Mouse (Mus musculus) thymus, postnatal 10 days (tissue): ENCODE data around the gene Nmi.
"Not testable (repeated sequence)": the region's sequence is repeated elsewhere in the genome, so short reads cannot be mapped to it uniquely, and the experiment has no call there.

Experiments used
- DNase-seq, 2 experiments: peaks; one replicate each; pipeline ENCODE4 v3.0.0; 2021; ENCODE audit warnings: low spot score in 2 of 2

Nmi gene

DNA sequence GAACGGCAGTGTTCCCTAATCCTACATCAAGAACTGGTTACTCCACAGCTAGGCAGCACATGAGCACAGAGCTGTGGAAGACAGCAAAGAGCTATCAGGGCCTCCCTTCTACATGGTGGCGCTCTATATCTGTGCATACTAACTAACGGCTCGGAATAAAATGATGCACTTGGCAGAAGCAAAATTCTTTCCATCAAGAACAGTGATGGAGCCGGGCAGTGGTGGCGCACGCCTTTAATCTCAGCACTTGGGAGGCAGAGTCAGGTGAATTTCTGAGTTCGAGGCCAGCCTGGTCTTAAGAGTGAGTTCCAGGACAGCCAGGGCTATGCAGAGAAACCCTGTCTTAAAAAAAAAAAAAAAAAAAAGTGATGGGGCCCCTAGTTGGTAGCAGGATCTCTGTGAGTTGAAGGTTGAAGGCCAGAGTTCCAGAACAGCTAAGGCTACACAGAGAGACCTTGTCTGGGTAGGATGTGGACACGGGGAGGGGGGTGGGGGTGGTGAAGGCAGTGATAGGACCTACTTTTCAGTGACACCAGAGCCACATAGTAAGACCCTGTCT lies at the start of gene Nmi:
TSS of gene Nmi (minus strand) at position 85 of the 559 bp plus-strand sequence.
- peak in 1 of 2 experiments; percentile 9 for DNase-seq

- DNase-seq = no peak
These were observed 43.1 kb upstream of the Nmi start for GRCm38 (mm10) chr2:52016361-52016760.

- DNase-seq = no peak
These were observed 40.1 kb upstream of the Nmi start for GRCm38 (mm10) chr2:52013306-52013820.

GRCm38 (mm10) chr2:52011820-52012219 lies 38.5 kb upstream of the Nmi start:
- DNase-seq = not testable (repeated sequence)

DNA sequence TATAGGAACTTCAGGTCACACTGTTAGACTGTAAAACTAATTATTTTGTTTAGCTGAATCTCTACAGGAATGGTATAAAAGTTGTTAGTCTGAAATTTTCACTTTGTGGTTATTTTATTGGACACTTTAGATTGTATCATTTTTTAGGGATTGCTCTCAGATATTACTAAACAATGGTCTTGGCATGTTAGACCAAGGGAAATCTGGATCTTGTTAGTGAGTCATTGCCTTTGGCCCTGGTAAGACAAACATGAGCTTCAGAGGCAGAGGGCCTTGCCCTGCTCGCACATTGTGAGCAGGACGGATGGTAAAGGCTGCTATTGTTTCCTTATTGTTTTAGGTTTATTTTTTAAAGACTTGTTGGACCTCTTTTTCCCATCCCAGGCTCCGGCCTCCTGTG lies 33.1 kb upstream of the Nmi start:
- no peak for DNase-seq

GRCm38 (mm10) chr2:52002299-52002698 lies 29.0 kb upstream of the Nmi start:
- DNase-seq = not testable (repeated sequence)

GRCm38 (mm10) chr2:52001521-52001920 lies 28.2 kb upstream of the Nmi start:
- DNase-seq = no peak

GRCm38 (mm10) chr2:51999996-52000395 lies 26.7 kb upstream of the Nmi start:
- DNase-seq = no peak

DNA sequence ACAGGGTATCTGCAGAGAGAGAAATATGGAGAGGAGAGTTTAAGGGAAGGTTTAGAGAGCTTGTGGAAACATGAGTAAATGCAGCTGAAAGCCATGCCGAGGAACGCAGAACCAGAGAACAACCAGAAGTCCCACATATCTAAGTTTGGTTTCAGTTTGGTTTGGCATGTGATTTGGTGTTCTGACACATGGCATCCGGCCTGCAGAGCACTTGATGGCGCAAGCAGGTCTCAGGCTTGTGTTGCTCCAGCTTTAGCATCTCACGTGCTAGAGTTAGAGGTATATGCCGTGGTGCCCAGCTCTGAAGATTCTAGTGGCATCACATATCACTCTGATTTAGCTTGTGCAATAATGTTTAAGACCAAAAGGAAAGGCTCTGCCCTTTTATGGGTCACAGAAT lies 18.2 kb upstream of the Nmi start:
- DNase-seq = no peak

GRCm38 (mm10) chr2:51989559-51989958 lies 16.3 kb upstream of the Nmi start:
- no peak for DNase-seq

DNA sequence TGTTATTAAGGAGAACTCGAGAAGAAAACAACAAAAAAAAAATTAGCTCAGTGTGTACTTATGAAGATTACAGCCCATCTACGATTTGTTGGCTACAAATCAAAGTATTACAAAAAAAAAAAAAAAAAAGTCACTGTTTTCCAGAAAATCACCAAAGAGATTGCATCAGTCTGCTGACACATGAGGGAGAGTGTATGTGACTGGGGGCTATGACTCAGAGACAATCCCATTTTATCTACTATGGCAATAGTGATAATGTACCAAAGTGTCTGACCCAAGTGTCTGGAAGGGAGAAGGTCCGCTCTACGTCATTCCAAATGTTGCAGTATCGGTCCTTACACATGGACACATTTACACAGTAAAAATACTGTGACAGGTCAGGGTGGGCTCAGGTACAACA lies 13.4 kb upstream of the Nmi start:
- no peak for DNase-seq

DNA sequence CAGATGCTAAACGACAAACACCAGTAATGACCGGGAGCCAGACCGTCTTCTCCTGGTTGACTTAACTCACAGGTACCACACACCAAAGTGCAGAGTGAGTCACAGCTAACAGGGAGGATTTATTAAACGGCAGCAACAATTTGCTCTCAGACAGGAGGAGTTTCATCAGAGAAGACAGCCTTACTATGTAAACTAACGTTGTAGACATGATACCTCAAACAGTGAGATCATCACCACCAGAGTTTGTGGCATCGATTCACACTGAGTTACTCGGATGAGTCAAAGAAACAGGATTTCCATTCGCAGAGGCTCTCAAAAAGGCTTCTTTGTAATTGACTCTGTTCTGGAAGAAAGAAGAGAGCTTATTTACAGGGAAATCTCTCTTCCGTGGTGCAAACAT lies 12.9 kb upstream of the Nmi start:
- no peak for DNase-seq

DNA sequence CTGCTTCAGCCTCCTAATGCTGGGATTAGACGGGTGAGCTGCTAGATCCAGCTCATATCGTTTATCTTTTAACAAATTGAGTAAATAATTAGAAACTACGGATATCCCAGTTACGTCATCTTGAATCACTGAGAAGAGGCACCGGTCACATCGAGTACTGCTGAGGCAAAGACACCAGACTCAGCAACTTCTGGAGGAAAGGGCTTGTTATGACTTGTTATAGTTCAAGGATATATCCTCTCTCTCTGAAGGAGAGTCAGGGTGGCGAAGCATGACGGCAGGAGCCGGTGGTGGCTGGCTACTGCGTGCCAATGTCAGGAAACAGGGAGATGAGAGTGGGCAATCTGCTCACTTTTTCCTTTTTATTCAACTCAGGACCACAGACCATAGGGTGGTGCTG lies 11.9 kb upstream of the Nmi start:
- no peak for DNase-seq

DNA sequence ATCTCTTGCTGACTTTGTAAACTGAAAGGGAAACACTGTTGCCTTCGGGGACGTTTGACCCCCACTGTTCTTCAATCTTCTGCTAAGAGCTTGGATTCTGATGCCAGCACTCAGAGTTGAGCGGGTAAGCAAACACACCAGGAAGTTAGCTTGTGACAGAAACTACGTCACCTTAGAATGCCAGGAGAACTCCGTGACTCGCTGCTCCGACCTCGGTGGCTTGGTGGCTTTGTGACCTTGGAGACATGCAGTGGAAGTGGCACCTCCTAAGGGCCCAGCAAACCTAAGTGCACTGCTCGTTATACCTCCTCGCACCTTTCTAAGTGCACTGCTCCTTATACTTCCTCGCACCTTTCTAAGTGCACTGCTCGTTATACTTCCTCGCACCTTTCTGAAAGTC lies 9.0 kb upstream of the Nmi start:
- DNase-seq = no peak

DNA sequence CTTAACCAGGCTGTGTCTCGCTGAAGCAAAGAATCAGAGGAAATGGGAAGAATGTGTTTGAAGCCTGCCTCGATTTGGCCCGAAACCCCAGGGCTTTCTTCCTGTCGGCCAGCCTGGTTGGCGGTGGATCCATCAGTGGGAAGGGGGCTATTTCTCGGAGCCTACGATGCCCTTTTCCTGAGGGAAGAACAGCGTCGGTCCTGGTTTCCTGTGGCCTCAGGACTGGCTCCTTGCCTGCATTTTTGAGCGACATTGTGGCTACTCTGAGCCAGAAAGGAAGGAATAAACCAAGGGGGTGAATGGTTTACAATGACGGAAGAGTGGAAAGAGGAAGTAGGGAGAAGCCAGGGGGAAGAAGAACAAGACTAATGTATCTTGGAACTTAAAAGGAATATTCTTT lies 8.3 kb upstream of the Nmi start:
- no peak for DNase-seq

DNA sequence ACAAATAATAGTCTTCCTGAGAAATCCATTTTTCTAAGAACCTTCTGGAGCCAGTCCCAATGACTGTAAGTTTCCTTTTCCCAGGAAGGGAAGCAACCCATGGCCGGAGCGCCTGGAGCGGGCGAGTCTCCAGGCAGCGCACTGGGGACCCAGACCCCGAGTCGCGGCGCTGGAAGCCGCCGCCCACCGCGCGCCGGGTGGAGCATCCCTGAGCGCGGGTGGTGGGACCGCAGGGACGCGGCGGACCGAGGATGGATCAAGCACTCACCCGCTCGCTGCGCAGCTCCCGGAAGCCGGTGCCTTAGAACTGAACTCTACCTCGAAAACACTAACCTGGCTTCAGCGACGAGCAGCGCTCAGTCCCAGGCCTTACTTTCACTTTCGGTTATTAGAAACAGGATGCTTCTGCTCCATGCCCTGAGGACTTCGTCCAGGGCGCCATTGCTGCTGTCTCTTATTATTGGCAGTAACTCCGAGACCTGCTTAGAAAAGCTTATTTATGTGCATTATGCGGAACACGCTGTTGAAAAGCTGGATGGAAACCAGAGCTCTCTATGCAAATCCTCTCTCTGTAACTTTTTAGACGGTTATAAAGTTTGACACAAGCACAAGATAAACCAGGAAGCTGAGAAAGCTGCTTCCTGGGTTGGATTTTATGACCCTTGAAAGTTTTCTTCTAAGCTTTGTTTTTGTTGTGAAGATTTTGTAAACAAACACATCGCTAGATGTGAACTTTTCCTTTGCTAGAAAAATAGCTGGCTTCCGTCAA lies 469 bp downstream of the Nmi start:
- peak; percentile 48 to 53 for DNase-seq

- peak; percentile 33 to 51 for DNase-seq
These were observed 1.2 kb downstream of the Nmi start for GRCm38 (mm10) chr2:51972142-51972541.

DNA sequence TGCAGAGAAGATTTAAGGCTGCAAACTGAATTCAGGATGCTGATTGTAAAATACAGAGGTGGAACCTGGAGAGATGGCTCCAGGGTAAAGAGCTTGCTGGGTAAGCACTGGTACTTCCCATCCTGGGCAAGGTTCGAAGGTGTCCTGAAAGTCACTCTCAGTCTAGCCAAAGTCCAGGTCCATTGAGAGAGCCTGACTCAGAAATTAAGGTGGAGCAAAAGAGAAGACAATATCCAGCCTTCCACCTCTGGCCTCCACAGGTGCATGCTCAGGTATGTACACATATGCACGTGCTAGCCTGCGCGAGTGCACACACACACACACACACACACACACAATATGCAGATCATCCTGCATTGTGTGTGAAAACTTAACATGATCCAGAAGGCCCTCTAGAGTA lies 2.4 kb downstream of the Nmi start:
- no peak for DNase-seq

DNA sequence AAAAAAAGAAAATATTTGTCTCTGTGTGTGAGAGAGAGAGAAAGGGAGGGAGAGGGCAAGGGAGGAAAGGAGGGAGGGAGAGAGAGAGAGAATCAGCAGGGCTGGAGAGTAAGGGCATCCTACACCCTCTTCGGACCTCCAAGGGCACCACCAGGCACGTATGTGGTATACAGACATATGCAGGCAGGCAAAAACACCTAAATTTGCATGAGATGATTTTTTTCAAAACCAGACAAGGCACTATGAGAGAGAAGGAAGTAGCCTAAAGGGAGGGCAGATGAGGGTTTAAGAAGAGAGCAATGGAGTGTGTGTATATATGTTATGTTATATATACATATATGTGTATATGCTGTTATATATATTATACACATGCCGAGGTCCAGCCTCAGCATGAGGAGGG lies 6.0 kb downstream of the Nmi start:
- no peak for DNase-seq

DNA sequence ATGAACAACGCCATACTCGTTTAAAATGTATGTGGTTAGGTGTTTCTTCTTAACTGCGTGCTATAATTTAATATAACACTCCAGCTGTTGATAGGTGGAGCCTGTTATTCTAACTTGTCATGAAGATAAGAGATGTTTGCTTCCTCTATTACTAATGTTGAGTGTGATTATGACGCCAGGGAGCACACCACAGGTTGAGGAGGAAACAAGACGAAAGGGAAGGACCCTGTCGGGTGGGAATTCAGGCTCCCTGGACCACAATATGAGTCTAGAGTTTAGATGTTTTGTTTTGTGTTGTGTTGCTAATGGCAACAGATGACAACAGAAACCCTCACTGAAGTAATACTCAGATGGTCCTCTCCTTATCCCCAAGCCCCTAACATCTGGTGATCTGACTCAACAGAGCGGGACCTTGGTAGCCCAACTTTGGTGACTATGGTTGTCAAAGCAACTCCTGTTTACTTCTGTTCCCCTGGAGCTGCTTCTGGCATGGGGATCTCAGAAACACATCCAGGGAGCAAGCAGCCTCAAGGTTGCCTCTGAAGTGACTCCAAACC lies 19.6 kb downstream of the Nmi start:
- no peak for DNase-seq

DNA sequence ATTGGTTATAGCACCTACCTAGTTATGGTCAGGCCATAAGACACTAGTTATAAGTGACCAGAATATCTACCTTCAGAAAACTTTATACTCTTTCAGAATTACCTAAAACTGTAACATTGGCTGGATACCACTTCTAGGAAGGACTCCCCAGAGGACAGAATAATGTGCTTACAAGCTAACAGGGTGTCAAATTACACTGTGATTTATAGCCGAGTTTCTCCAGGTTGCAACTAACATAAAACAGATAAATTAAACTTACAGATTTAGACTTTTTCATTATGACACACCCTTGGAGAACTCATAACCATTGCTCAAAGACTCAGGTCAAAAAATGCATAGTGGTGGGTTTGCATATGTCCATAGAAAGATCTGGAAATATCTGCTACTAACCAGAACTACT lies 22.4 kb downstream of the Nmi start:
- no peak for DNase-seq

DNA sequence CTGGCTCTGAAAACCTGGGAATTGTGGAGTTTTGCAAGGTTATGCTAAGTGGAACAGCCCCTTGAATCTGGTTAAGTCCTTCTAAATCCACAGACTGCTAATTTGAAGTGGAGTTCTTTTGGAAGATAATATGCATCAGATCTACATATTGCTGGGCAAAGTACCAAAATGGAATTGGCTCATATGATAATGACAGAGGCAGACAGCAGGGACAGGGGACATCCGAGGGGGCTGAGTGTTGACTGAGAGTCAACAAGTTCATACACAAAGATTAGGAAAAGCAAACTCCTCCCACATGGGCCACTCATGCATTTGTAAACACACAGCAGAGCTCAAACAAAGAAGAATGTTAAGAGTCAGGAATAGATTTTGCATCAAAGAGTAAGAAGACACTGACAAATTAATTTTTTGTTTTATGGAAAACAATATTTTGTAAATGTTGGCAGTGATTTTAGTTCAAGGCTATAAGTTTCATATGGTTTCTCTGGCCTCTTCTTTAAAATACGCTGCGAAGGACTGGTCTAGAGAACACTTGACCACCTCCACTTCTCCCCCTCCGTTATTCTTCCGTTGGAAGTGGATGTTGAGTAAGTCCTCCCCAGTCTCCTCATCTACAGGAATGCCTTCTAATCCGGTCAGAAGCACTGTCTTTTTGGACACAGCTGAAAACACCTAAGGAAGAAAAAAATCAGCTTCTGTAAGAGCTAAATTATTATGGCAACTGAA lies 25.0 kb downstream of the Nmi start:
- DNase-seq = no peak

- no peak for DNase-seq
These were observed 27.5 kb downstream of the Nmi start for GRCm38 (mm10) chr2:51945812-51946211.
